Mouse (Mus musculus) NIH3T3 (cell line): Measurements from ENCODE around the gene Utp4.
"Not testable (repeated sequence)": the region's sequence is repeated elsewhere in the genome, so short reads cannot be mapped to it uniquely, and the experiment has no call there.

ENCODE experiments used
- DNase-seq: peaks from one replicate; pipeline ENCODE4 v3.0.0-alpha.2; 2012; ENCODE audit warnings: low read depth

Gene Utp4

DNA sequence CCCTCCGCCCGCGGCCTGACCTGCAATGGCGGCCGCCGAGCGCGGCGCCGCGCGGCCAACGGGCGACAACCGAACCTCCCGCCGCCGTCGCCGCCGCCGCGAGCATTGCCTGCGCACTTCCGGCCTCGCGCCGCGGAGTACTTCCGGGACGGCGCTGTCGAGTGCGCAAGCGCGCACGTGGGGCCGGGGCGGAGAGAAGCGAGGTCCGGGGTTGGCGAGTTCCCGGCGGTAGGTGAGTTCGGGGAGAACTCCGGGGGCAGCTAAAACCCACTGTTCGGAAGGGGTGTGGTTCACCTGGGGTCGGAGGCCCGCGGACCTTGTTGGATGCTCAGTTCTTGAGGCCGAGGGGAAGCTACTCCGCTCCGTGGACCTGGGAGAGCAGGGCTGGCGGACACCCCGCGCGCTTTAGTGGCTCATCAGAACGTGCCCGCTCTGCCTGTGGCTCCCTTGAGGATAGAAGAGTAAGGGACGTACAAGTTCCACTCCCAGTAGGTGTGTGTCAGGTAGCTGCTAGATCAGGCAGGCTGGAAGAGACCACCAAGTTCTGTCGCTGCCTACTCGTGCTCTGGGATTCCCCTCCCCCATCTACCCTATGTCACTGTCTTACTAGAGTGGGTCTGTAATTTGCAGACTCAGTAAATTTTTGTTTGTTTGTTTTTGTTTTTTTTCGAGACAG, at the start of gene Utp4:
TSS of gene Utp4 (plus strand) at position 156 of the 676 bp plus-strand sequence.
- peak; percentile 93 for DNase-seq

DNA sequence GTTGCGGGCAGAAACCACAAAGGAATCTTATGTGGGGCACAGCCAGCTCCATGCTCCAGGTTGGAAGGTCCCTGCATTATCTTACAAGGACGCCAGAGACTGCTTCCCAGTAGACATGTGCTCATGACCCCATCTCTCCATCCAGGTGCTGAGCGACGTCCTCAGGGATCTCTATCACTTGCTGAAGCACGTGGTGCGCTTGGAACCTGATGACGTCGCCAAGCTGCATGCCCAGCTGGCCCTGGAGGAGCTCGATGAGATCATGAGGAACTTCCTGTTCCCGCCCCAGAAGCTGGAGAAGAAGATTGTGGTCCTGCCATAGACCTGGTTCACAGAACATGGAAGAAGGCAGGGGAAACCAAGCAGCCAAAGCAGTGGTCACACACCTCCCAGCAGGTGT, 43.4 kb upstream of the Utp4 start:
- DNase-seq = no peak

DNA sequence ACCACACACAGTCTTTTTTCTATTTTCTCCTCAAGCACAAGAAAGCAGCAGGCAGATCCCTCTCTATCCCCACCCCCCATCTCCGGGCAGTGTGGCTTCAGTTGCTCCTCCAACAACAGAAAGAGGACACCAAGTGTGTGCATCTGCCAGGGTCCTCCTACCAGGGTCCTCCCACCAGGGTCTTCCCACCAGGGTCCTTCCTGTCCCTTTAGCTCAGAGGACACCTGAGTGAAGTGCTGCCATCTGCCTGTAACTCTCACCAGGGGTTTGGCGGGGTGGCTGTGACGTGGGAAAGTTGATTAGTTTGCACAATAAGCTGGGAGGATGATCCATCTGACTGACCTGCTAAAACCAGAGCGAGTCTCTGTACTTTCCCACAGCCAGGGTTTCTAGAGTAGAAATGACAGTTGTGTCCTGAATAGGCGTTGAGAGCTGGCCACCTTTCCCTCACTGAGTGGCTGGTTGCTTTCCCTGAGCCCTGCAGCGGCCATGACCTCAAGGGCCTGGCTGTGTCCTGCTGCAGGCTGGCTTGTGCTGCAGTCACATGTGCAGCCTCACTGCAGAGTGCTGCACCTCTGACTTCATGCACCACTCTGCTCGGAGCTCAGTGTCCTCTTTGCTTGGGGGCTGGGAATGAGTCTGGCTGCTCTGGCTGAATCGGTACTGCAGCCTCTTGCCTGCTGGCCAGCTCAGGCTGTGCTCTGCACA, 38.7 kb upstream of the Utp4 start:
- no peak for DNase-seq

DNA sequence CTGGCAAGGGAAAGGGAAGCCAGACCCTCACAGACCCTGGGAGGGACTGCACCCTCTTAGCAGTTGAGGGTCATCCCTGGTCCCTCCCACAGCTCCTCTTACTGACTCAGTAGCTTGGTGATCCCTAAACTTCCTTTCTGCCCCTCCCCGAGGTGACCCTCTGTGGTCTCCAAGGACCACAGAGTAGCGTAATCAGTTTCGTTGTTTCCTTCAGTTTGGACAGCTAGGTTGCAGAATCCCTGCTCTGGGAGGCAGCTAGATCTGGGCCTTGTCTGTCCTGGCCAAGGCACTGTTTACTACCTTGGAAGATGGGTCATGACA, 38.2 kb upstream of the Utp4 start:
- no peak for DNase-seq

DNA sequence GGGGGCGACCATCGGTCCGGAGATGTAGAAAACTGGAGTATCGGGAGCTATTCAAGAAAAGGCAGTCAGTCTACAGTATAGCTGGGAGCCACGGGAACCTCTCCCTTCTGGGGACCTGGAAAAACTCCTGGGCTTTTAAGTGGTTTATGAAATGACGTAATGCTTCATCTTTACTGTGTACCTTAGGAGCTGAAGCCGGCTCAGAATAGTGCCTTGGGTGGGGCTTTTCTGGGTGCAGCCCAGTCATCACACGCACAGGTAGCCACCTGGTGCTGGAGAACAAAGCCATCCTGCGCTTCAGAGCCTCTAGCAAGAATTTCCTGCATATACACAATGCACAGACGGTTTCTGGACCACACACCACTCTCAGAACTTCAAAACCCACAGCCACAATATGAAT, 30.6 kb upstream of the Utp4 start:
- no peak for DNase-seq

DNA sequence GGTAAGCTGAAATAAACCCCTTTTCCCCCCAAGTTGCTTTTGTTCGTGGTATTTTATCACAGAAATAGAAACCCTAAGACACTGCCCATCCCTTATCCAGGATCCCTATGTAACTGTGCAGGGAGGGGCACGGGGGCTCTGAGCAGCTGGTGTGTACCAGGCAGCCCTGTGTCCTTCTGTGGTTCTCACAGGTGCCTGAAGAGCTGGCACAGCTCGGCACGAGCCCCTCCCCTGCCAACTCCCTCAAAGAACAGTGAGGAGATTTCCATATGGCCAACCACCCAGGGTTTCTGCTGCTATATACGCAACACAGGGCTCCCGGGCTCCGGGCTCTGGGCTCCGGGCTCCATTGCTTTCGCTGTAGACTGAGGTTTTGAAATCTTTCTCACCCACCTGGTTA, 28.1 kb upstream of the Utp4 start:
- DNase-seq = no peak

DNA sequence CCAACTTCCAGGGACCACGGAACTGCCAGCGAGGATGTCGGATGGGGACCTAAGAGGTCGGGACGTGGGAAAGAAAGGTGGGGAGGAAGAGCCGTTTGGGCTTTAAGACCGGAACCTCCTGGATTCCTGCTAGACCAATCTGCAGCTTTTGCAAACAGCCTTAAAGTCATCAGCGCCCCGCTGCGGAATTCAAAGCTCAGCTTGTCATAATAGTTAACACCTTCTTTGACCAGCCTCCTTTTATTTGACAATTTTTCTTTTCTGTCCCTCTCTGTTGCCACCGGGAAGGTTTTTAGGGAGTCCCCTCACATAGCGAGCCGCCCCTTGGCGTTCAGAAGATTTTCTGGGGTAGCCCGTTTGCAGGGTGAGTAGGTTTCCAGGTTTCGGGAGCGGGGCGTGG, 23.4 kb upstream of the Utp4 start, which contains the start of gene Has3:
TSS of gene Has3 (plus strand) at position 192 of the 400 bp plus-strand sequence.
- no peak for DNase-seq

- DNase-seq = no peak
Measured at GRCm38 (mm10) chr8:106870537-106871327, 22.7 kb upstream of the Utp4 start.

GRCm38 (mm10) chr8:106871328-106871926, 22.0 kb upstream of the Utp4 start:
- DNase-seq = no peak

GRCm38 (mm10) chr8:106871931-106872371, 21.5 kb upstream of the Utp4 start:
- DNase-seq = peak; percentile 53

DNA sequence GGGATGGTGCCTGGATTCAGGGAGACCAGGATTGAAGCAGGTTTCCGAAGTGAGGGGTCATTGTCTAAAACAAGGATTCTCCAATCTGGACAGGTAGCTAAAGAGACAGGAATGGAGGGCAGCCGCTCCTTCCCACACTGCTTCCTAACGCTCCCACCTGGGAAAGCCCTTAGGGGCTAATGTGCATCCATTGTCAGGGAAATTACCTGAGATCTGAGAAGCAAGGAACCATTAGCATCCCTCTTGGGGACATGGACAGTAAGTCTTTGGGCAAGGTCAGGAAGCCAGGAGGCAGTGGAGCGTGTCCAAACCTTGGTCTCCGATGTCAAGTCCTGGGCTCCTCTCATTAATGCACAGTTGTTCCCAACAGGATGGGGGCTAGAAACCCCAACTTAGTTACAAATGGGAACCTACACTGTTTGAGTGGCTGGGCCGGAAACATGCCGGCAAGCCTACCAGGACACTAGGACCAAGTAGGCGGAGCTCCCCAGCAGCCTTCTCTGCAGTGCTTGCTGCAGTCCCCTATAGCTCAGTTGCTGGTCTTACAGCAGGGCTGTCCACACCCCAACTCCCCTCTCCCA, 20.9 kb upstream of the Utp4 start:
- DNase-seq = no peak

DNA sequence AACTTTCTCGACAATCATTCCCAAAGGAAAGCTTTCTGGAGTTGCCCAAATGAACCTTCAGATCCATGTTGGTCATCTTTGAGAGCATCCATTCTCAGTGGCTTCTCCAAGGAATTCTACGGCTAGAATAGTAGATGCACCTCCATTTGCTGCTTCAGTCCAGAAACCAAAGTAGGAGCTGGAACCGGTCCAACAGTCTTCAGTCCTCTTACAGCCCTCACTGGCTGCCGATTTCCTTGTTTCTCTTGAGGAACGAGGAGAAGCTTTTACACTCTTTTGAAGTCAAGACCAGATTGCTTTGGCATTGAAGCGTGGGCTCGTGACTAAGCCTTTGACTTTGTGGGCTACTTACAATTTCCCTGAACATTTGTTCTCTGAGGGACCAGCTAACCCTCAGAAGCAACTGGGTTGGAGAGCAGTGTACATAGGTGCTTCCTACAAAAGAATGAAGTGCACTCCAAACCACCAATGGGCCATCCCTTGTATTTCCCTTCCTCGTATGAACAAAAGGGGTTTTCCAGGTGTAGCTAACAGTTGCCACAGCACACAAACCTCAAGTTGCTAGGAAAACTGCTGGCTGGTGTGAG, 13.2 kb upstream of the Utp4 start:
- no peak for DNase-seq

GRCm38 (mm10) chr8:106884094-106884493, 9.3 kb upstream of the Utp4 start:
- DNase-seq = not testable (repeated sequence)

DNA sequence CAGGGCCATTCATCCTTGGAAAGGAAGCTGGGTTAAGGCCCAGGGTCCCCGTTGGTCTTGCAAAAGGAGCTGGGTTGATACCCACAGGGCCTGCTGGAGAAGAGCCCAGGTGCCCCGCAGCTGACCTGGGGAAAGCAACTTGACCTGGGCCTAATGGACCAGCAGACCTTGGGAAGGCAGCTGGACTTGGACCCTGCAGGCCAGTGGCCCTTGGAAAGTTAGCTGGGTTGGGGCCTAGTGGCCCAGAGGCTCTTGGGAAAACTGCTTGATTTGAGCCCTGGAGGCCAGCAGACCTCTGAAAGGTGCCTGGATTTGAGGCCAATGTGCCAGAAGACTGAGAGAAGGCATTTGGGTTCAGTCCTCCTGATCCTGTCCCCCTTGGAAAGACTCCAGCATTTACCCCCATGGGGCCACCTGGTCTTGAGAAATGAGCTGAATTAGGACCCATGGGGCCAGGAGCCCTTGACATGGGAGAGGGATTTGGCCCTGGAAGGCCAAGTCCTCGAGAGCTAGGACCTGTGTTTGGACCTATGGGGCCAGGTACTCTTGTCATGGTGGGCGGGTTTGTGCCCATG, 8.5 kb upstream of the Utp4 start:
- DNase-seq = not testable (repeated sequence)

DNA sequence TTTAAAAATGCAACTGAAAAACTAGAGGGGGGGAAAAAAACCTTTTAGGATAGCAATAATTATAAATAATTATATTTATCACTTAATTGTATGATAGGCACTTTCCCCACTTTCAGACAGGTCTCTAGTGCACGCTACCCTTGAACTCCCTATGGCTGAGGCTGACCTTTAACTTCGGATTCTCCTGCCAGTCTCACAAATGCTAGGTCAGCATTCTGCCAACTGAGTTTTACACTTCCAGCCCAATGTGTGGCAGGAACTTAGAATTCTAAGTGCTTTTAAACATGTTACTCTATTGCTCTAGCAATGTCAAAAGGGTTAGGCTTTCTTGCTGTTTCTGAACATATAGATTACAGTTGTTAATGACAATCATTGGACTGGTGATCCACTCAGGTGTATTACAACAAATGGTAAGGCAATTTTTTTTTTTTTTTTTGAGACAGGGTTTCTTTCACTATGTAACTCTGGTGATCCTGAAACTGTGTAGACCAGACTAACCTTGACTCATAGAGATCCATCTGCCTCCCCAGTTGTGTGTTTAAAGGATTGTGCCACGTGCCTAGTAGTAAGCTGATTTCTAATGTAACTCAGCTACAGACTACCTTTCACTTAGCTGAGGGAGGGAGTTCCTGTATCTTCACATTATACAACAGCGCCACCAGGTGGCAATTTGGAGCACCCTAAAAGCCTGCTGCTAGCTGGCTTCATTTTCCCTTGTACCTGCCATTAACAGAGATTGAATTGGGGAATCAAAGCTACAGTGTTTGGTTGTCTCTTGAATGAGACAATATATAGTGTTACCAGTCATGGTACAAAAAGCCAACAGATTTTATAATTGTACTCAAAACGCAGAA, 5.9 kb upstream of the Utp4 start:
- peak; percentile 93 for DNase-seq

- peak; percentile 14 for DNase-seq
Measured at GRCm38 (mm10) chr8:106888803-106889202, 4.6 kb upstream of the Utp4 start.

DNA sequence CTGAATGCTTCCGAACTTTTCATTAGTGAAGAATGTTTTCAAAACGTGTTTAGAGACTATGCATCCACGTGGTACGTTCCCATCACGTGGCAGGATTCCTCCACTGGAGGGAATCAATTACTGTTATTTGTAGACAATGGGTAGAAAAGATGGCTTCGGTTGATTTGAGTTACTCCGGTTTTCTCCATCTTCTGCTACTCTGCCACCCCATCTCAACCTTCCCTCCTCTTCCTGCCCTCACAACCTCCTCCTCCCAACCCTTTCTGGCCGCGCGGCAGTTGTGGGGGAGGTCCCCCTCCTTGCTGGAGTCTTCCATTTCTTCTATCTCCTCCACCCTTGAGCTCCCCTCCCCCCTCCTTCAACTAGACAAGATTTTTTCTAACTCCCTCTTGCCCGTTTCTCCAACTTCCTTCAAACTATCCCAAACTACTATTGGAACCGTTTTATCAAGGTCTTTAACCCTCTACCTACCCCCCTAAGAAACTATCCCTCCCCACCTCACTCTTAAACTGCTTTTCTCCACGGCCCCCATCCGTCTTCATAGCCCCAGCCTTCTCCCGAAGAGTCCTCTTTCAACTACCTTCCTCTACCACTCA, 1.1 kb upstream of the Utp4 start:
- peak; percentile 67 for DNase-seq

DNA sequence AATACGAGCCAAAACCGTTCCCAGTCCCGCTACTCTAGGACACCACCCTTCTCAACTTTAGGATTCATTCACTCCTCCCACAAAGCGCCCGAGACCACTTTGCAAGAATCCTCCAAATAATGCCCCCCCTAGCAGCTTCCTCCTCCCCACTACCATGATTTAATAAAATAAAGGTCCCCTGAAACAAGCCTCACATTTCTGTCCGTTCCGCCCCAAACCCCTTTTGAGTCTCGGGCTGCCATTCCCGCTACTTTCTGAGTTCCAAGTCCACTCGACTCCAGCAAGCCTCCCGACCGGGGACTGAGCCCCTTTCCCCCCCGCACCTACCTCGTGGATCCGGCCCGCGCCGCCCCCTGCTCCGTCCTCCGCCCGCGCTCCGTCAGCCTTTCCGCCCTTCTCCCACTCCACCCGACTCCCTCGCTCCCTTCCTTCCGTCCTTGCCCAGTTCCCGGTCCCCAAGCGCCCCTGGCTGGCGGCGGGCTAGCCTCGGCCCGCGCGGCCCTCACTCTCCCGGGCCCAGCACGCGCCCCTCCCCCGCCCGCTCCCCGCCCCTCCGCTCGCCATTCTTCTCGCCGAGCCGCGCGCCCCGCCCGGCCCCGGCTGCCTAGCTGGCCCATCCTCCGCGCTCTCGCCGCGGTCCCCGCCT, 507 bp upstream of the Utp4 start:
- DNase-seq = peak; percentile 40

DNA sequence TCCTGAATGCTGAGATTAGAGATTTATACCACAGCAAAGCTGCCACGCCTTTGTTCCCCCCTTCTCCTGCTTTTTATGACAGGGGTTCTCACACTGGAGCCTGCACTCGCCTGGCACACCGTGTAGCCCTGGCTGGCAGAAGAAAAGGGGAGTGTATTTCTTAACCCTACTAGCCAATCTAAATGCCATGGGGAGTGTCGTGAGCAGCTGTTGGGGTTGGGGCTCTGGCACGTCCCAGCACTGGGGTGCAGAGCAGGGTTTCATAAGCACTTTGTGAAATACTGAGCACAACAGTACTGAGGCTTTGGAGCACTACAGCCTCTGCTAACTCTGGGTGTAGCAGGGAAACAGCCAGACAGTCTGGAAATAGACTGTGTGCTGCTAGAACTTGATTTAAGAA, 6.0 kb downstream of the Utp4 start:
- no peak for DNase-seq
